Mouse (Mus musculus) layer of hippocampus, adult 9-10 months (tissue): ENCODE measurements at regions not wholly inside any gene's neighbourhood (a gene's known extent, or its start where the extent isn't known, plus 50 kb on each side); places are given as distances from the start of the nearest gene placed in this dataset.
A peak's percentile ranks its signal among the peaks of the same experiment; 100 is the strongest.

Experiments
- DNase-seq: peaks from one replicate; pipeline ENCODE4 v3.0.0; 2022; ENCODE audit warnings: low spot score

- no peak for DNase-seq
Measured at GRCm38 (mm10) chr14:103458340-103458739, 54.8 kb upstream of the Scel start.

- DNase-seq = peak; percentile 43
Measured at GRCm38 (mm10) chr14:103456106-103456505, 57.0 kb upstream of the Scel start.

- no peak for DNase-seq
Measured at GRCm38 (mm10) chr14:103450756-103451155, 62.4 kb upstream of the Scel start.

- DNase-seq = no peak
Measured at GRCm38 (mm10) chr14:103449447-103449846, 63.7 kb upstream of the Scel start.

- no peak for DNase-seq
Measured at GRCm38 (mm10) chr14:103449033-103449432, 64.1 kb upstream of the Scel start.

- no peak for DNase-seq
Measured at GRCm38 (mm10) chr14:103446671-103447070, 66.5 kb upstream of the Scel start.

- DNase-seq = no peak
Measured at GRCm38 (mm10) chr14:103441454-103442065, 71.6 kb upstream of the Scel start.

- no peak for DNase-seq
Measured at GRCm38 (mm10) chr14:103440243-103440642, 72.9 kb upstream of the Scel start.

- DNase-seq = no peak
Measured at GRCm38 (mm10) chr14:103434218-103434617, 78.9 kb upstream of the Scel start.

- DNase-seq = no peak
Measured at GRCm38 (mm10) chr14:103433106-103433505, 80.0 kb upstream of the Scel start.

GRCm38 (mm10) chr14:103427873-103428272, 81.3 kb upstream of the Mycbp2 start:
- no peak for DNase-seq

- DNase-seq = no peak
Measured at GRCm38 (mm10) chr14:103421305-103421822, 74.8 kb upstream of the Mycbp2 start.

GRCm38 (mm10) chr14:103417110-103418061, 70.8 kb upstream of the Mycbp2 start:
- DNase-seq = no peak

GRCm38 (mm10) chr14:103404611-103405010, 58.0 kb upstream of the Mycbp2 start:
- no peak for DNase-seq

GRCm38 (mm10) chr14:103403054-103403453, 56.4 kb upstream of the Mycbp2 start:
- DNase-seq = no peak

GRCm38 (mm10) chr14:103401983-103402382, 55.4 kb upstream of the Mycbp2 start:
- DNase-seq = no peak

GRCm38 (mm10) chr14:103401280-103401679, 54.7 kb upstream of the Mycbp2 start:
- no peak for DNase-seq

- no peak for DNase-seq
Measured at GRCm38 (mm10) chr14:103398401-103398800, 51.8 kb upstream of the Mycbp2 start.
